ENCODE assay signal across 10 mouse cellular contexts in genomic region chr4:154471447-154472101, GRCm38 (mm10).
A peak's percentile ranks its signal among the peaks of the same experiment; 100 is the strongest.
DNase-seq lines count a peak whose midpoint lies in the region; ATAC-seq lines count a peak whose summit lies in the region.
"Had no signal": no experiment of that assay in that cellular context is flagged by ENCODE, and none has a peak within 500 bp of the region (broad histone marks: within the 10 kb centered on the region; RNA-seq: fewer than 3 reads in every experiment).

No protein-coding gene starts in this region.

- no peaks in the 10 kb centered on the region for H3K9me3 ChIP-seq in heart, embryonic 10.5 days
- H3K9me3 ChIP-seq in embryonic facial prominence, embryonic 10.5 days = no peaks in the 10 kb centered on the region
- no peaks in the 10 kb centered on the region for H3K9me3 ChIP-seq in intestine, embryonic 14.5 days (ENCODE audit: control insufficient read depth, low read length)

- peak; percentile 88 for ATAC-seq in intestine, embryonic 14.5 days (replicated peaks; ENCODE audit: low FRiP score, low TSS enrichment, low read depth)

- peaks cover 46% of the 10 kb centered on the region for H3K4me1 ChIP-seq in heart, embryonic 10.5 days
- H3K4me1 ChIP-seq in embryonic facial prominence, embryonic 10.5 days = peaks cover 70% of the 10 kb centered on the region
- H3K4me1 ChIP-seq in intestine, embryonic 14.5 days (replicated peaks; ENCODE audit: control insufficient read depth, insufficient read depth, low read length) = peaks cover 15% of the 10 kb centered on the region; the same call in 1 of the 2 replicates

- H3K4me2 ChIP-seq in intestine, embryonic 14.5 days (ENCODE audit: low read length) = 0 out of 2 replicates have a peak overlapping the region, but pooled peaks have one; percentile 9

- peaks cover 77% of the 10 kb centered on the region for H3K27me3 ChIP-seq in heart, embryonic 10.5 days (ENCODE audit: insufficient read depth, poor library complexity, severe bottlenecking)
- H3K27me3 ChIP-seq in embryonic facial prominence, embryonic 10.5 days (replicated peaks; ENCODE audit: low read depth, poor library complexity, severe bottlenecking) = peaks cover 93% of the 10 kb centered on the region
- H3K27me3 ChIP-seq in intestine, embryonic 14.5 days (replicated peaks; ENCODE audit: control insufficient read depth, insufficient read depth, low read length) = peaks cover 12% of the 10 kb centered on the region; the same call in 1 of the 2 replicates

- no peak overlapping the region for H3K9ac ChIP-seq in intestine, embryonic 14.5 days (ENCODE audit: low read length)

- H3K36me3 ChIP-seq in heart, embryonic 10.5 days = no peaks in the 10 kb centered on the region
- H3K36me3 ChIP-seq in embryonic facial prominence, embryonic 10.5 days (replicated peaks) = peaks cover 11% of the 10 kb centered on the region
- no peaks in the 10 kb centered on the region for H3K36me3 ChIP-seq in intestine, embryonic 14.5 days (ENCODE audit: control insufficient read depth, insufficient read depth, low read length)

- DNase-seq in heart, embryonic 10.5 days (ENCODE audit: low spot score) = no peak
- no peak for DNase-seq in heart, postnatal 10 days
- peak; percentile 54 for DNase-seq in embryonic facial prominence, embryonic 10.5 days (ENCODE audit: low spot score)
- peak; percentile 79 for DNase-seq in intestine, embryonic 14.5 days (ENCODE audit: low spot score)
- DNase-seq in neural tube, embryonic 10.5 days (ENCODE audit: extremely low spot score, low spot score) = peak; percentile 73
- DNase-seq in thymus, adult 18-20 months = no peak
- no peak for DNase-seq in urinary bladder, postnatal 36 days (ENCODE audit: low spot score in 2 of 2)
- no peak for DNase-seq in urinary bladder, postnatal 10 days (ENCODE audit: low spot score)
- DNase-seq: cerebellum, adult 11 months; left cerebral cortex, postnatal 4 days had no signal

- WGBS in heart, embryonic 10.5 days = 14% methylated on average over 17 of the region's 17 CpGs
- WGBS in embryonic facial prominence, embryonic 10.5 days = 15% methylated on average over 17 of the region's 17 CpGs
- WGBS in intestine, embryonic 14.5 days = 16% methylated on average over 17 of the region's 17 CpGs

- H3K4me3 ChIP-seq in heart, embryonic 10.5 days = peak overlapping the region; percentile 8; the same call in 1 of the 2 replicates
- peak overlapping the region; percentile 25; the same call in 1 of the 2 replicates for H3K4me3 ChIP-seq in embryonic facial prominence, embryonic 10.5 days
- no peak overlapping the region for H3K4me3 ChIP-seq in intestine, embryonic 14.5 days (ENCODE audit: low read depth, low read length)

- intact Hi-C loops in heart, postnatal 10 days (cut with DNase I) = no loop called here

- H3K27ac ChIP-seq in heart, embryonic 10.5 days = peak overlapping the region; percentile 60; the same call in 1 of the 2 replicates
- H3K27ac ChIP-seq in embryonic facial prominence, embryonic 10.5 days (replicated peaks) = peak overlapping the region; percentile 63; the same call in 1 of the 2 replicates
- 0 out of 2 replicates have a peak overlapping the region, but pooled peaks have one; percentile 18 for H3K27ac ChIP-seq in intestine, embryonic 14.5 days (ENCODE audit: low read depth)

Comparison
In these comparisons a context has a peak if more than half of its experiments do, and no peak if none do; other contexts are left out.
1. DNase-seq: peak in embryonic facial prominence, embryonic 10.5 days (single experiment), intestine, embryonic 14.5 days (single experiment) and neural tube, embryonic 10.5 days (single experiment); none in heart, embryonic 10.5 days (single experiment), heart, postnatal 10 days (0 of 2), thymus, adult 18-20 months (0 of 2), urinary bladder, postnatal 36 days (0 of 2) and urinary bladder, postnatal 10 days (single experiment).
2. Peak in every context shown above with its lines, with median percentiles within 50 percentile points of each other: H3K27ac ChIP-seq.